ENCODE assay signal across 28 mouse cellular contexts in the genomic region with DNA sequence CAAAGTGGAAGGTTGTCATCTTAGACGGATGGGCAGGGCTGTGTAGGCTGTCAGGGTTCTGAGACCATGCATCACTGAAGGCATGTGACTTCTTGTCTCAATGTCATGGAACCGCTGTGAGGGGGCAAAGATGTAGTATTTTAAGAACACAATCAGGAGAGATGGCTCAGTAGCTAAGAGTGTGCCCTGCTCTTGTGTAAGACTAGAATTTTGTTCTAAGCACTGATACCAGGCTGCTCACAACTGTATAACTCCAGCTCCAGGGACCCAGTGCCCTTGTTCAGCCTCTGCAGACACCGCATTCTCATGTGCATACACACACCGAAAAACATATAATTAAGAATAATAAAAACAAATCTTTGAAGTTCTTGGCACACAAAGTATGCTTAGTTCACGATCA. TPM values are rescaled to one million over a fixed set of nuclear protein-coding genes. Genes with fewer than 3 reads are reported as not detected.
DNase-seq lines count a peak whose midpoint lies in the region; ATAC-seq lines count a peak whose summit lies in the region.
"Had no signal": no experiment of that assay in that cellular context is flagged by ENCODE, and none has a peak within 500 bp of the region (broad histone marks: within the 10 kb centered on the region; RNA-seq: fewer than 3 reads in every experiment).

No protein-coding gene starts in this region.

- peak; percentile 54; the same call in 1 of the 2 replicates for ATAC-seq in forebrain, embryonic 16.5 days
- peak; percentile 34; the same call in 1 of the 2 replicates for ATAC-seq in hindbrain, embryonic 15.5 days (ENCODE audit: low FRiP score, low read depth)
- ATAC-seq in hindbrain, embryonic 11.5 days (ENCODE audit: low FRiP score), result no peak
- ATAC-seq in neural tube, embryonic 14.5 days (ENCODE audit: low read depth), result peak; percentile 11
- ATAC-seq: CD4-positive, CD25-positive, alpha-beta regulatory T cell, adult 4 months had no signal

- no peaks in the 10 kb centered on the region for H3K36me3 ChIP-seq in forebrain, embryonic 16.5 days (ENCODE audit: control insufficient read depth, insufficient read depth)
- no peaks in the 10 kb centered on the region for H3K36me3 ChIP-seq in forebrain, embryonic 10.5 days (replicated peaks)
- H3K36me3 ChIP-seq in hindbrain, embryonic 15.5 days, result no peaks in the 10 kb centered on the region
- H3K36me3 ChIP-seq in hindbrain, embryonic 11.5 days (ENCODE audit: control insufficient read depth, insufficient read depth, low read length), result no peaks in the 10 kb centered on the region
- H3K36me3 ChIP-seq in neural tube, embryonic 14.5 days (ENCODE audit: control insufficient read depth, insufficient read depth, low read length), result no peaks in the 10 kb centered on the region
- H3K36me3 ChIP-seq: heart, embryonic 10.5 days; heart, embryonic 15.5 days; kidney, embryonic 15.5 days; liver, embryonic 15.5 days had no signal

- peak overlapping the region; percentile 26 for H3K27ac ChIP-seq in forebrain, embryonic 16.5 days (ENCODE audit: low read length)
- H3K27ac ChIP-seq in forebrain, embryonic 10.5 days, result no peak overlapping the region
- no peak overlapping the region for H3K27ac ChIP-seq in hindbrain, embryonic 15.5 days (replicated peaks)
- no peak overlapping the region for H3K27ac ChIP-seq in hindbrain, embryonic 11.5 days (ENCODE audit: low read depth, low read length)
- H3K27ac ChIP-seq in neural tube, embryonic 14.5 days (ENCODE audit: low read depth, low read length), result no peak overlapping the region
- H3K27ac ChIP-seq: heart, embryonic 10.5 days; heart, embryonic 15.5 days; kidney, embryonic 15.5 days; layer of hippocampus, adult 2 months; left cerebral cortex, adult 2 months; limb, embryonic 12.5 days; liver, embryonic 15.5 days had no signal

- no peaks in the 10 kb centered on the region for H3K27me3 ChIP-seq in forebrain, embryonic 16.5 days (replicated peaks; ENCODE audit: control insufficient read depth, insufficient read depth, low read length)
- H3K27me3 ChIP-seq in forebrain, embryonic 10.5 days (ENCODE audit: poor library complexity, severe bottlenecking), result no peaks in the 10 kb centered on the region
- H3K27me3 ChIP-seq in hindbrain, embryonic 15.5 days, result no peaks in the 10 kb centered on the region
- no peaks in the 10 kb centered on the region for H3K27me3 ChIP-seq in hindbrain, embryonic 11.5 days (ENCODE audit: control insufficient read depth, insufficient read depth, low read length)
- H3K27me3 ChIP-seq in neural tube, embryonic 14.5 days (ENCODE audit: control insufficient read depth, insufficient read depth, low read length), result no peaks in the 10 kb centered on the region
- H3K27me3 ChIP-seq: heart, embryonic 15.5 days; kidney, embryonic 15.5 days; limb, embryonic 12.5 days; liver, embryonic 15.5 days had no signal

- WGBS in forebrain, embryonic 16.5 days, result 73% methylated on average over 5 of the region's 5 CpGs
- WGBS in forebrain, embryonic 10.5 days, result 94% methylated on average over 5 of the region's 5 CpGs
- 81% methylated on average over 5 of the region's 5 CpGs for WGBS in hindbrain, embryonic 15.5 days
- WGBS in hindbrain, embryonic 11.5 days, result 89% methylated on average over 5 of the region's 5 CpGs
- WGBS in neural tube, embryonic 14.5 days, result 83% methylated on average over 5 of the region's 5 CpGs

- DNase-seq in forebrain, embryonic 10.5 days (ENCODE audit: extremely low spot score, low spot score), result no peak
- DNase-seq in hindbrain, embryonic 11.5 days (ENCODE audit: low spot score), result no peak
- peak; percentile 10 for DNase-seq in brain, adult 2 months (ENCODE audit: low read depth, low spot score)
- DNase-seq in spleen, postnatal 10 days (ENCODE audit: low spot score in 2 of 2), result no peak
- DNase-seq: adrenal gland, postnatal 14 days; cerebellum, adult 11-12 months; cerebellum, adult 9-11 months; embryo, embryonic 11 days; gastrocnemius, postnatal 25 days; heart, adult 11 months; heart, postnatal 36 days; kidney, adult 18-20 months; kidney, postnatal 36 days; lung, postnatal 14 days; thymus, postnatal 4 days had no signal

- no peak overlapping the region for H3K4me3 ChIP-seq in forebrain, embryonic 16.5 days (replicated peaks; ENCODE audit: low read length)
- H3K4me3 ChIP-seq in forebrain, embryonic 10.5 days, result no peak overlapping the region
- no peak overlapping the region for H3K4me3 ChIP-seq in hindbrain, embryonic 15.5 days
- H3K4me3 ChIP-seq in hindbrain, embryonic 11.5 days (ENCODE audit: low read depth, low read length), result no peak overlapping the region
- no peak overlapping the region for H3K4me3 ChIP-seq in neural tube, embryonic 14.5 days (ENCODE audit: low read depth, low read length)
- H3K4me3 ChIP-seq: heart, embryonic 10.5 days; heart, embryonic 15.5 days; kidney, embryonic 15.5 days; layer of hippocampus, adult 2 months; left cerebral cortex, adult 2 months; limb, embryonic 12.5 days; liver, embryonic 15.5 days had no signal

- H3K9ac ChIP-seq in forebrain, embryonic 16.5 days (replicated peaks; ENCODE audit: low read depth, low read length), result no peak overlapping the region
- H3K9ac ChIP-seq in hindbrain, embryonic 15.5 days, result no peak overlapping the region
- no peak overlapping the region for H3K9ac ChIP-seq in hindbrain, embryonic 11.5 days (ENCODE audit: low read depth, low read length)
- no peak overlapping the region for H3K9ac ChIP-seq in neural tube, embryonic 14.5 days (replicated peaks; ENCODE audit: low read depth, low read length)
- H3K9ac ChIP-seq: heart, embryonic 15.5 days; kidney, embryonic 15.5 days; limb, embryonic 12.5 days; liver, embryonic 15.5 days; lung, embryonic 14.5 days had no signal

- H3K4me1 ChIP-seq in forebrain, embryonic 16.5 days (replicated peaks; ENCODE audit: control insufficient read depth, insufficient read depth, low read length), result peaks cover 7% of the 10 kb centered on the region; the same call in 1 of the 2 replicates
- H3K4me1 ChIP-seq in forebrain, embryonic 10.5 days, result no peaks in the 10 kb centered on the region
- H3K4me1 ChIP-seq in hindbrain, embryonic 15.5 days (replicated peaks), result peaks cover 7% of the 10 kb centered on the region; the same call in 1 of the 2 replicates
- no peaks in the 10 kb centered on the region for H3K4me1 ChIP-seq in hindbrain, embryonic 11.5 days (replicated peaks; ENCODE audit: control insufficient read depth, insufficient read depth, low read length)
- H3K4me1 ChIP-seq in neural tube, embryonic 14.5 days (ENCODE audit: control insufficient read depth, insufficient read depth, low read length), result 0 out of 2 replicates have a peak, but pooled peaks cover 3% of the 10 kb centered on the region
- H3K4me1 ChIP-seq: heart, embryonic 10.5 days; kidney, embryonic 15.5 days; limb, embryonic 12.5 days; liver, embryonic 15.5 days had no signal

- H3K9me3 ChIP-seq in forebrain, embryonic 16.5 days (ENCODE audit: control insufficient read depth, low read length), result no peaks in the 10 kb centered on the region
- peaks cover 7% of the 10 kb centered on the region for H3K9me3 ChIP-seq in forebrain, embryonic 10.5 days
- no peaks in the 10 kb centered on the region for H3K9me3 ChIP-seq in hindbrain, embryonic 15.5 days
- no peaks in the 10 kb centered on the region for H3K9me3 ChIP-seq in hindbrain, embryonic 11.5 days (ENCODE audit: control insufficient read depth, low read length)
- no peaks in the 10 kb centered on the region for H3K9me3 ChIP-seq in neural tube, embryonic 14.5 days (ENCODE audit: control insufficient read depth, low read length)
- H3K9me3 ChIP-seq: heart, embryonic 10.5 days; heart, embryonic 15.5 days; kidney, embryonic 15.5 days; liver, embryonic 15.5 days had no signal

- no peak overlapping the region for H3K4me2 ChIP-seq in forebrain, embryonic 16.5 days (ENCODE audit: low read length)
- no peak overlapping the region for H3K4me2 ChIP-seq in hindbrain, embryonic 15.5 days
- no peak overlapping the region for H3K4me2 ChIP-seq in hindbrain, embryonic 11.5 days (replicated peaks; ENCODE audit: low read depth, low read length)
- no peak overlapping the region for H3K4me2 ChIP-seq in neural tube, embryonic 14.5 days (ENCODE audit: low read depth, low read length)
- H3K4me2 ChIP-seq: heart, embryonic 15.5 days; kidney, embryonic 15.5 days; limb, embryonic 12.5 days; liver, embryonic 15.5 days; lung, embryonic 14.5 days had no signal

RNA-seq across cellular contexts. Expression of a gene that starts 57.5 kb away (rescaled TPM):
- 1.9 and 3.3 TPM in 2 replicates for polyA plus RNA-seq in forebrain, embryonic 16.5 days (2015; fragmentation: Nextera tagmentation; extraction: Ambion mirVana)
- 2.6 and 2.8 TPM in 2 replicates for polyA plus RNA-seq in forebrain, embryonic 10.5 days (2016; fragmentation: Nextera tagmentation; extraction: Ambion mirVana)
- polyA plus RNA-seq in hindbrain, embryonic 15.5 days (2015; fragmentation: Nextera tagmentation; extraction: Ambion mirVana), result 1.9 and 2.3 TPM in 2 replicates
- polyA plus RNA-seq in hindbrain, embryonic 11.5 days (2014; fragmentation: Nextera tagmentation; extraction: Ambion mirVana), result 3.1 and 3.6 TPM in 2 replicates
- 3.1 and 3.4 TPM in 2 replicates for polyA plus RNA-seq in neural tube, embryonic 14.5 days (2014; fragmentation: Nextera tagmentation; extraction: Ambion mirVana)
- polyA plus RNA-seq: CD4-positive, CD25-positive, alpha-beta regulatory T cell, adult 4 months; liver, adult 2 months had no signal
